Mouse (Mus musculus) midbrain, embryonic 12.5 days (tissue): Measurements from ENCODE around the gene Cabin1. TPM values are rescaled to one million over a fixed set of nuclear protein-coding genes. Genes with fewer than 3 reads are reported as not detected.

ENCODE experiments used
- ATAC-seq: fragments of 200-750 bp; cut with Nextera tagmentation; 2 replicates; pipeline ENCODE4 v1.8.0; 2017; ENCODE audit warnings: low read depth, moderate TSS enrichment, moderate library complexity; ENCODE audit not compliant: low FRiP score
- H3K27ac ChIP-seq: fragments of 300-500 bp; sonication (generic); replicated peaks from 2 replicates; pipeline ENCODE4 v1.5.1; 2016; ENCODE audit warnings: mild to moderate bottlenecking
- H3K27me3 ChIP-seq: fragments of 300-500 bp; sonication (generic); 2 replicates; pipeline ENCODE4 v1.6.1; 2016; ENCODE audit warnings: mild to moderate bottlenecking
- H3K36me3 ChIP-seq: fragments of 300-500 bp; sonication (generic); 2 replicates; pipeline ENCODE4 v1.6.1; 2016
- H3K4me1 ChIP-seq: fragments of 300-500 bp; sonication (generic); 2 replicates; pipeline ENCODE4 v1.6.1; 2016
- H3K4me2 ChIP-seq: fragments of 300-500 bp; sonication (generic); replicated peaks from 2 replicates; pipeline ENCODE4 v1.6.1; 2016; ENCODE audit warnings: mild to moderate bottlenecking, moderate library complexity
- H3K4me3 ChIP-seq: fragments of 300-500 bp; sonication (generic); 2 replicates; pipeline ENCODE4 v1.5.1; 2016; ENCODE audit warnings: mild to moderate bottlenecking
- H3K9ac ChIP-seq: fragments of 300-500 bp; sonication (generic); replicated peaks from 2 replicates; pipeline ENCODE4 v1.6.1; 2016; ENCODE audit warnings: mild to moderate bottlenecking, moderate library complexity
- H3K9me3 ChIP-seq: fragments of 300-500 bp; sonication (generic); 2 replicates; pipeline ENCODE4 v1.6.1; 2016; ENCODE audit warnings: mild to moderate bottlenecking
- WGBS: fragments of 180-500 bp; shearing (Covaris S2); methylation state at CpG from one replicate; pipeline ENCODE4 v1.1.7; 2016; 5-methylcytosine and 5-hydroxymethylcytosine counted together
- polyA plus RNA-seq: library from polyadenylated mRNA; unstranded; fragments of >200 nt; fragmentation: Nextera tagmentation; extraction: Ambion mirVana; gene quantifications from 2 replicates; pipeline ENCODE4 v1.2.1, GENCODE M21; 2016

The Cabin1 gene
- polyA plus RNA-seq, 1 experiment from 2014 or later: 46.3 TPM

DNA sequence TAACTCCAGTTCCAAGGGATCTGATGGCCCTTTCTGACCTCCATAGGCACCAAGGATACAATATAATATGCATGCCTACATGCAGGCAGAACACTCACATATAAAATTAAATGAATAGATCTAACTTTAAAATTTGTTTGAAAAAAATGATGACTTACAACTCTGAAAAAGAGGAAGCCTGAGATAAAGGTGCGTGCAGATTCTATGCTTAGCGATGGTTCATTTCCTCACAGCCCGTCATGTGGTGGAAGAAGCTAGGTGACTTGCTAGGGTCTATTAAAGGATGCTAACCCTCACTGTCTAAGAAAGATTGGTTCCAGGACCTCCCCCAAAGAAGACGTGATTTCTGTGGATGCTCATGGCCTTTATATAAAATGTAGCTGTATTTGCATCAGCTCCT, 148.1 kb downstream of the Cabin1 start:
- Histone ChIP-seq H3K4me2 (no peak overlapping the region), H3K9ac (no peak overlapping the region), H3K4me1 (no peaks in the 10 kb centered on the region), H3K9me3 (no peaks in the 10 kb centered on the region), H3K4me3 (no peak overlapping the region), H3K36me3 (no peaks in the 10 kb centered on the region), H3K27ac (no peak overlapping the region), H3K27me3 (no peaks in the 10 kb centered on the region)
- WGBS: 92% methylated on average over 4 of the region's 4 CpGs
- no peak for ATAC-seq

DNA sequence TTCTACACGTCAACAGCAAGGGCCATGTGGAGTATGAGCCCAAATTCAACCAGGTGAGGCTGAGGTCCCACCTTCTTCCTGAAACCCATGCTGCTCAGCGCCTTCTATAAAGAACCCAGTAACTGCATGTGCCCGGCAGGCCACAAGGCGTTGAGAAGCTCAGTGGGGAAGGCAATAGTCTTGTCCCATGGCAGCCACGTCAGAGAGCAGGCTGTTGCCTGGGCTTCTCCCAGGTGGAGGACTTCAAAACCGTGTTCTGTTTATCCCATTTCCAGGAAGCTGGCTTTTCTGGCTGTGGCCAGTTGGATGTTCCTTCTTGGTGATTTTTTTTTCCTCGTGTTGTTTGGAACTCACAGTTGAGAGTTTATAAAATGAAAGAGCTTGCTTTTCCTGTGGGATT, 153.7 kb downstream of the Cabin1 start:
- Histone ChIP-seq H3K4me2 (no peak overlapping the region), H3K9ac (no peak overlapping the region), H3K4me3 (no peak overlapping the region), H3K27ac (no peak overlapping the region), H3K36me3 (no peaks in the 10 kb centered on the region), H3K27me3 (no peaks in the 10 kb centered on the region), H3K9me3 (no peaks in the 10 kb centered on the region), H3K4me1 (no peaks in the 10 kb centered on the region)
- 64% methylated on average over 7 of the region's 7 CpGs for WGBS
- no peak for ATAC-seq

- no peak for ATAC-seq
- H3K4me1 ChIP-seq: no peaks in the 10 kb centered on the region
These were observed 155.2 kb downstream of the Cabin1 start for GRCm38 (mm10) chr10:75608975-75609374.

GRCm38 (mm10) chr10:75607253-75607652, 156.9 kb downstream of the Cabin1 start:
- Histone ChIP-seq H3K27ac (no peak overlapping the region), H3K9me3 (no peaks in the 10 kb centered on the region), H3K4me3 (no peak overlapping the region), H3K9ac (no peak overlapping the region), H3K36me3 (no peaks in the 10 kb centered on the region), H3K4me1 (no peaks in the 10 kb centered on the region), H3K4me2 (no peak overlapping the region), H3K27me3 (no peaks in the 10 kb centered on the region)
- ATAC-seq: no peak
- 89% methylated on average over 4 of the region's 4 CpGs for WGBS

More at GRCm38 (mm10) chr10:75608975-75609374, 155.2 kb downstream of the Cabin1 start:
- Histone ChIP-seq H3K4me2 (no peak overlapping the region), H3K27ac (no peak overlapping the region), H3K9me3 (no peaks in the 10 kb centered on the region), H3K36me3 (no peaks in the 10 kb centered on the region), H3K9ac (no peak overlapping the region), H3K27me3 (no peaks in the 10 kb centered on the region), H3K4me3 (no peak overlapping the region)
- WGBS: 91% methylated on average over 11 of the region's 11 CpGs

- Histone ChIP-seq H3K27ac (no peak overlapping the region), H3K9me3 (no peaks in the 10 kb centered on the region), H3K9ac (no peak overlapping the region), H3K4me1 (no peaks in the 10 kb centered on the region), H3K4me3 (no peak overlapping the region), H3K27me3 (no peaks in the 10 kb centered on the region), H3K4me2 (no peak overlapping the region), H3K36me3 (no peaks in the 10 kb centered on the region)
- WGBS: 46% methylated on average over 11 of the region's 11 CpGs
- no peak for ATAC-seq
These were observed 158.8 kb downstream of the Cabin1 start for GRCm38 (mm10) chr10:75605162-75605846.

DNA sequence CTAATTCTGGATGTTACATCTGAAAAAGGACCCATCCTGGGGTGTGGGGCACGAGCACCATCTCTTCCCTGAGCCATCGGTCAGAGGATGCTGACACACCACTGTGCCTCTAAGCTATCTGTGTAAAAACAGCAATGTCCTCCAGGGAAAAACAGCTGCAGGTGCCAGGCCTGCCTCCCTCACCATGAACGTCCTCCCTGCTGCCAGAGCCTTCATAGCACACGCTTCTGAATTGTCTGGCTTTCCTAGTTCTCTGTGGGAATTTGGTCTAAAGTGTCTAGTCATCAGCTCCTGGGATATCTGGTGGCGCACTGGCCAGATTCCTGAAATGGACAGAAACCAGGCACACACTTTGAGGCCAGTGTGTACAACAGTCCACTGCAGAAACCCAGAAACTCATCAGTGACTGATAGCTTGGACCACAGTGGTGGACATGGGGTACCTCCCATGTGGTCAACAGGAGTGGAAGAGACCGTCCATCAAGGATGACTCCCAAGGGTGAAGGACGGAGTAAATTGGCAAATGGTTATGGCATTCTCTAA, 163.9 kb downstream of the Cabin1 start:
- Histone ChIP-seq H3K9me3 (0 out of 2 replicates have a peak, but pooled peaks cover 4% of the 10 kb centered on the region), H3K4me1 (no peaks in the 10 kb centered on the region), H3K27ac (no peak overlapping the region), H3K36me3 (no peaks in the 10 kb centered on the region), H3K27me3 (no peaks in the 10 kb centered on the region), H3K4me3 (no peak overlapping the region), H3K4me2 (no peak overlapping the region), H3K9ac (no peak overlapping the region)
- no peak for ATAC-seq
- WGBS: 84% methylated on average over 7 of the region's 7 CpGs

Other genes starting within 250 kb of the Cabin1 start
- 174 and 182 TPM in 2 replicates for gene Snrpd3, start 246.8 kb downstream of the Cabin1 start, polyA plus RNA-seq
- gene Gucd1, start 246.4 kb downstream of the Cabin1 start, polyA plus RNA-seq: 28.0 and 29.3 TPM in 2 replicates
- 10.0 and 10.3 TPM in 2 replicates for gene Lrrc75b, start 204.0 kb downstream of the Cabin1 start, polyA plus RNA-seq
- 1.0 and 1.2 TPM in 2 replicates for gene Ggt1, start 202.7 kb downstream of the Cabin1 start, polyA plus RNA-seq
- 1.0 and 1.7 TPM in 2 replicates for gene Ggt5, start 175.0 kb downstream of the Cabin1 start, polyA plus RNA-seq
- gene Susd2, start 120.3 kb downstream of the Cabin1 start, polyA plus RNA-seq: 2.0 and 2.4 TPM in 2 replicates
- 82.1 and 83.0 TPM in 2 replicates for gene Ddt, start 9.1 kb upstream of the Cabin1 start, polyA plus RNA-seq
- gene Gm20441, start 16.6 kb upstream of the Cabin1 start, polyA plus RNA-seq: not detected in 2 replicates
- 1.3 and 2.4 TPM in 2 replicates for gene Gstt3, start 17.1 kb upstream of the Cabin1 start, polyA plus RNA-seq
- gene Gstt1, start 34.2 kb upstream of the Cabin1 start, polyA plus RNA-seq: 5.3 and 7.0 TPM in 2 replicates
- gene Gstt4, start 58.2 kb upstream of the Cabin1 start, polyA plus RNA-seq: not detected in 2 replicates
- 7.7 and 7.9 TPM in 2 replicates for gene Gstt2, start 73.1 kb upstream of the Cabin1 start, polyA plus RNA-seq
- 1,213 and 1,289 TPM in 2 replicates for gene Mif, start 95.9 kb upstream of the Cabin1 start, polyA plus RNA-seq
- 1.8 and 2.4 TPM in 2 replicates for gene Derl3, start 129.1 kb upstream of the Cabin1 start, polyA plus RNA-seq
- 294 and 315 TPM in 2 replicates for gene Smarcb1, start 157.3 kb upstream of the Cabin1 start, polyA plus RNA-seq
- gene Chchd10, start 168.8 kb upstream of the Cabin1 start, polyA plus RNA-seq: 5.7 and 7.4 TPM in 2 replicates
- gene Mmp11, start 172.2 kb upstream of the Cabin1 start, polyA plus RNA-seq: 32.2 and 44.0 TPM in 2 replicates
- 0.46 and 0.56 TPM in 2 replicates for gene Gm867, start 176.3 kb upstream of the Cabin1 start, polyA plus RNA-seq
- gene Vpreb3, start 178.7 kb upstream of the Cabin1 start, polyA plus RNA-seq: 0.71 TPM in 1 of 2 replicates, not detected in the other
- gene Gm5134, start 190.2 kb upstream of the Cabin1 start, polyA plus RNA-seq: not detected in 2 replicates